Mouse (Mus musculus) E14TG2a.4 (cell line): Measurements from ENCODE around the gene Fam122c.

ENCODE experiments used
- CTCF ChIP-seq: conservative IDR thresholded peaks from 2 replicates; pipeline ENCODE4 v1.5.1; 2014; ENCODE audit warnings: low read length
- POU5F1 ChIP-seq: IDR thresholded peaks from 2 replicates; pipeline ENCODE4 v1.6.1; 2014; ENCODE audit warnings: low read length, borderline replicate concordance

- no peak for TF ChIP-seq CTCF
- TF ChIP-seq POU5F1 = no peak
These were observed 64.1 kb downstream of the Fam122c start for GRCm38 (mm10) chrX:53337355-53337754.
